Mouse (Mus musculus) common myeloid progenitor, adult 5-6 weeks (primary cell): ENCODE measurements around the gene Prkag1. TPM values are rescaled to one million over a fixed set of nuclear protein-coding genes. Genes with fewer than 3 reads are reported as not detected.

Experiments used
- ATAC-seq: replicated peaks from 2 replicates; pipeline ENCODE4 v1.8.0; 2016; ENCODE audit warnings: low read depth, mild to moderate bottlenecking, moderate TSS enrichment, inconsistent platforms; ENCODE audit not compliant: poor library complexity, severe bottlenecking
- total RNA-seq: library from RNA; stranded (forward); fragments of 200-1000, 187-1606 nt; gene quantifications from 2 replicates; pipeline ENCODE4 v1.2.3, GENCODE M21; 2017

Gene Prkag1
- total RNA-seq, 1 experiment from 2014 or later, result 65.2 TPM

GRCm38 (mm10) chr15:98853161-98853937, 22.0 kb upstream of the Prkag1 start:
- ATAC-seq, result no peak

GRCm38 (mm10) chr15:98852733-98853132, 21.4 kb upstream of the Prkag1 start:
- no peak for ATAC-seq

DNA sequence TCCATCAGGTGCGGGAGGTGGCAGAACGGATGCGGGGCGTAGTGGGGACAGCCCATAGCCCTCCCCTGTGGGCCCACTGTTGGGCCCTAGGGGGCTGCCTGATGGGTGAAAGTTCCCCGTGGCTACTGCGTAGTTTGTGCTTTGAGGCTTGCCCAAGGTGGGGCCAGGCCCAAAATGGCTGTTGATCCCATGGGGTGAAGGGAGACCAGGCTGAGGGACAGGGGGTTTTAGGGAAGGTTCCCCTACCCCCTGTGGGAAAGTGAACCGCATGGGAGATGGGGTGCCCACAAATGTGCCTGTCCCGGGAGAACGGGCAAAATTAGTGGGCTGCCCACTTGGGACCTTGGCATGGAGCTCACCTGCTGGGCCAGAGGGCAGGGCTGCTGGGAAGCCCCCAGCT, 20.8 kb upstream of the Prkag1 start:
- no peak for ATAC-seq

- no peak for ATAC-seq
Observed at GRCm38 (mm10) chr15:98851229-98851818, 20.0 kb upstream of the Prkag1 start.

DNA sequence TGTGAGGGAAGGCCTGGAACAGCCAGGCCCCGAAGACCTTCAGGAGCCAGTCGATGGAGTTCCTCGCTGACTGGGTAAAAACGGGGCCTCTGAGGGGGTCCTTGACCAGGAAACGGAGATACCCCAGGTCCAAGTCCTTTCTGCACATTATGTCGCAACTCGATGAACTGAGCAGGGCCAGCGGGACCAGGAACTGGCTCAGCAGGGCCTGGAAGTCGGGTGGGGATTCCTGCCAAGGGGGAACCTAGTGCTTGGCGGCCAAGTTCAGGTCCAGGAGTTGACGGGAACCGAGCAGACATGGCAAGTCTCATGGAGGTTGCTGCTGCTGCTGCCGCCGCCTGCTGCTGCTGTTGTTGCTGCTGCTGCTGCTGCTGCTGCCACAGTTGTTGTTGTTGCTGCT, 19.3 kb upstream of the Prkag1 start:
- no peak for ATAC-seq

DNA sequence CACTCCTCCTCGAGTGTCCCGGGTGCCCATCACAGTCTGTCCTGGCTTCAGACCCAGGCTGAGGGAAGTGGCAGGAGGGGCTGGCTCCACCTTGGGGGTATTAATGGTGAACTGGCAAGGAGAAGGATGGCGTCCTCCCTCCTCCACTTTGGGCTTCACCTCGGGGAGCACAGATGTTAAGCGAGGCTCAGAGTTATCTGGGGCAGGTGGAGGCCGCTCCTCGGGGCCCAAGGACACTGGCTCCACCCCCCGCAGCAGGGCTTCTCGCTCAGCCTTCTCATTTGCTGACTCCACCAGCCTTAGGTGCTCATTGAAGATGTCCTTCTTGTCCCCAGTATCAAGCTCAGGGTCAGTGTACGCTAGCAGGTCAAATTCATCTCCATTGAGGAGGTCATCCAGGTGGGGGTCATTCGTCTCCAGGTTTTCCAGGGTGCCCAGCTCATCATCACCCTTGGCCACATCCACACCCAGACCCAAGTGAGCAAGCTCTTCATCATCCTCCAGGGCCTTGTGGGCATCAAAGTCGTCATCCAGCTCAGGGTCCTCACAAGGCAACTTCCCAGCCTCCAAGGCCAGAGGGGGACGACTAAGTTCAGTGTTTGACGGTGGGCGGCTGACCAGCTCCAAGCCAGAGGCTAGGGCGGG, 18.8 kb upstream of the Prkag1 start:
- ATAC-seq, result no peak

GRCm38 (mm10) chr15:98849165-98849564, 17.8 kb upstream of the Prkag1 start:
- ATAC-seq, result no peak

DNA sequence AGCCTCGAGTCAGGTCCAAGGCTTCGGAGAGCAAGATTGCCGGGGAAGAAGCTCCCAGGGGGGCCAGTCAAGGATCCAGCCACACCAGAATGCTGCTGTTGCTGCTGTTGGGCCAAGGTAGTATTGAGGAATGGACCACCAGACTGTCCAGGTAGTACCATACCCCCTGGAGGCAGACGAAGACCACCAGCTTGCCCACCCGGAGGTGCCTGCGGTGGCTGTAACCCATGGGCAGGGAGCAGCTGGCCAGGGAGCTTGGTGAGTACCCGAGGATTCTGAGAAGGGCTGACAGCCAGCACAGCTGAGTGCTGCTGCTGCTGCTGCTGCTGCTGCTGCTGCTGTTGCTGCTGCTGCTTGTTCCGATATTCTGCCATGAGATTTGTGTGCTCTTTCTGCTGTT, 14.8 kb upstream of the Prkag1 start:
- no peak for ATAC-seq

GRCm38 (mm10) chr15:98845149-98845548, 13.8 kb upstream of the Prkag1 start:
- ATAC-seq, result no peak

DNA sequence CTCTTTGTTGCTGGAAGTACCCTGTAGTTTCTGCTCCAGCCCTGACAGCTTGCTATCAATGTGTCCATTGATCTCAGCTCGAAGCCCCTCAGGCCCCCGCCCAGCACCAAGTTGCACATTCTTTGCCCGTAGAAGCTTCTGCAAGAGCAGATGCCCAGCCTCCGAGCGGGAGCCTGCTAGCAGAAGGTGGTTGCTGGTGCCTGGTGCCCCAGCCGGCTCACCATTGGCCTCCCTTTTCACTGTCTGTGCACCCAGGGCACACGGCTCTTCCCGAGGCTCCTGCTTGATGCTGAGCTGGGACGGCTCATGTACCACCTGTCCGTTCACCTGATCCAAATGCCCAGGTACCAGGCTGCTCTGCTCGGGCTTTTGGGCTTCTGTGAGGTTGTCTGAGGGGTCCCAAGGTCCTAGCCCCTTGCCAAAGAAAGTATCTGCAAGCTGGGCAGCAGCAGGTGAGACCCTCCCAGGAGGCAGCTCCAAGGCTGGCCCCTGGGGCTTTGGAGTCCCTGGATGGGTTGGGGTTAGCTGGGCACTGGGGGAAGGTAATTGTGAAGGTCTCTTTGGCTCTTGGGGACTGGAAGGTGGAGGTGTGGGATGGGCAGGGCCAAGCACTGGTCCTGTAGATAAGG, 12.4 kb upstream of the Prkag1 start:
- no peak for ATAC-seq

GRCm38 (mm10) chr15:98839671-98840585, 8.6 kb upstream of the Prkag1 start:
- ATAC-seq, result no peak

- no peak for ATAC-seq
Observed at GRCm38 (mm10) chr15:98839161-98839560, 7.8 kb upstream of the Prkag1 start.

DNA sequence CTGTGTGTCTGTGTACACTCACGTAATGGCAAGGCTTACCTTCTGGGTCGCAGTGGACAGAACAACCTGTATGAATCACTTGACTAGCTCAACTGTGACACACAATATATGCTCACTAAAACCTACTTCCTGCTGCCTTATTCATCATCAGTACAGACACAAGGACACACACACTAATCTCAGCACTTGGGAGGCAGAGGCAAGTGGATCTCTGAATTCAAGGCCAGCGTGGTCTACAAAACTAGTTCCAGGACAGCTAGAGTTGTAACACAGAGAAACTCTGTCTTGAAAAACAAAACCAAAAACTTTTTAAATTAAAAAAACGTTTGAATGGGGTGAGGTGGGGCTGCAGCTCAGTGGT, 6.4 kb upstream of the Prkag1 start:
- no peak for ATAC-seq

DNA sequence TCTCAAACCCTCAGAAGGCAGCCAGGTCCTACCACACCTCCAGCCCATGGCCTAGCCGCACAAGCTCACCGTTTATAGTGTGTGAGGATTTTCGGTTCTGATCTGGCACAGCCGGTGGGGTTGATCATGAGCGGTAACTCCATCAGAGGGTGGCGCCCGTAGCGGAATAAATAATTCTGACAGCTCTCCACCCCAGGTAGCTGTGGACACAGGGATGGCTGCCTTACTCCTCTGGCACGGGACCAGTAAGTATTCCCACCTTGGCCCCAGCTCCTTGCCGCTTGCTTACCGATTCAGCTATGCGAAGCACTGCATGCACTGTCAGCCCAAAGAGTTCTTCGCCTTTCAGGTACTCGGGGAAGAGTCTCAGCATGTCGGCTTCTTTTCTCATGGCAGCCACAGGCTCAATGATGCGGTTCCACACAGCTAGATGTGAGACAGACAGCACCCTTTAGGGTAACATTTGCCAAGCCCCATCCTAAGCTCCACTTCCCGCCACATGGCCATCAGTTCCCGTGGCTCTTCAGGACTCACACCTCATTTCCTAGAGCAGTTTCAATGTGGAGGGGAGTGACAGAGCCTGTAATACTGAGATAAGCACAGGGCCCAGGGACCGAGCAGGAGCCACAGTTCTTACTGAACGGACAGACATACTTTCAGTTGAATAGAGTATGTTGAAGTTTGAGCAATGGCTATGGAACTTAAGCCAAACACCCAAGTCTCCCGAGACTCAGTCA, 5.9 kb upstream of the Prkag1 start:
- no peak for ATAC-seq

- ATAC-seq, result no peak
Observed at GRCm38 (mm10) chr15:98835291-98835690, 4.0 kb upstream of the Prkag1 start.

DNA sequence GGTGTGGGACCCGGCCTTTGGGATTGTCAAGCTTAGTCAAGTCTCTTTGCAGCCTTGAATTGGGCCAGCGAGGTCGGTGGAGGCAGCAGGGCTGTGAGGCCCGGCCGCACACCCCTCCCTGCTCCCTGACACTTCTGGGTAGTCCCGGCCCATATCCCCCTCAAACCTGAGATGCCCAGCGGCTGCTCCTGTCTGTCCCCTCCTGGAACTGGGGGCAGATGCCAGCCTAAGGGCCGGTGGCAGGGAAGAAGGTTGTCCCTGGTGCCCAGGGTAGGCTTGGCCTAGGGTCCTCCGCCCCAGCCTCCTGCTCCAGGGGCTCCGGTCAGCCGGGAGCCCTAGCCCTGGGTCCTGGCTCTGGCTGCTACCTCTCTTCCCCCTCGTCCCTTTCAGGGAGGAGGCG, 2.7 kb upstream of the Prkag1 start:
- no peak for ATAC-seq

DNA sequence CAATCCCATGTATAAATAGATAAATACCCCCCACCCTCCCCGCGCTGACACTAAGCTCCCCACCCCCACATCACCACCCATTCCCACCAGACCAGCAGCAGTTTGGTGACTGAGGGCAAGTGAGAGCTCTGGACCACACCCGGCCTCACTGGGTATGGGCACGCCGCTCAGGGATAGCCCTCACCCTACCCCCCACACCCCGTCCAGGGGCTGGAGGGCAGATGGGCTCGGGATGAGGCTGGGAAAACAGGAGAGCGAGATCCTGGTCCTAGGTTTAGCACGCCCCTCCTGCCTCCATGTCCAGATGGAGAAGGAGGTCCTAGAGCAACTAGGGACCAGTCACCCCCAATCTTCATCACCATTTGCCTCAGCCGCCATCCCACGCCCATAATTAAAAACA, 2.0 kb upstream of the Prkag1 start:
- no peak for ATAC-seq

- ATAC-seq, result peak; percentile 60
Observed at GRCm38 (mm10) chr15:98832161-98833058, 1.1 kb upstream of the Prkag1 start.
